Mouse (Mus musculus): ENCODE data around the gene Gm10282. TPM values are rescaled to one million over a fixed set of nuclear protein-coding genes. Genes with fewer than 3 reads are reported as not detected.

The Gm10282 gene
- total RNA-seq, 2 experiments from 2014 or later, result 6.3 to 10.8 TPM

DNA sequence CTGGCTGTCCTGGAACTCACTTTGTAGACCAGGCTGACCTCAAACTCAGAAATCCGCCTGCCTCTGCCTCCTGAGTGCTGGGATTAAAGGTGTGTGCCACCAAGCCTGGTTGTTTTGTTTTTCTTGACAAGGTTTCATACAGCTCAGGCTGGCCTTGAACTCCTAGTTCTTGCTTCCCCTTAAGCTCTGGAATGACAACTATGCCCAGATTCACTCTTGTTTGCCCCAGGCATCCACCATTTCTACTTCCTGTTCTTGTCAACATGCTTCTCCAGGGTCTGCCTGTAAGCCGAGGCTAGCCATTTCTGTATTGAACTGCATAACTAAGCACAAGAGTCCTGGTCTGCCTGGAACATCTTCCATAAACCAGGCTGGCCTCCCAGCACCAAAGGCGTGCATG is 24.1 kb upstream of the Gm10282 start:
- DNase-seq (ENCODE audit: extremely low spot score in 1 of 2, low spot score in 2 of 2), result no peak
- intact Hi-C loops (cut with DNase I), result no loop called here

DNA sequence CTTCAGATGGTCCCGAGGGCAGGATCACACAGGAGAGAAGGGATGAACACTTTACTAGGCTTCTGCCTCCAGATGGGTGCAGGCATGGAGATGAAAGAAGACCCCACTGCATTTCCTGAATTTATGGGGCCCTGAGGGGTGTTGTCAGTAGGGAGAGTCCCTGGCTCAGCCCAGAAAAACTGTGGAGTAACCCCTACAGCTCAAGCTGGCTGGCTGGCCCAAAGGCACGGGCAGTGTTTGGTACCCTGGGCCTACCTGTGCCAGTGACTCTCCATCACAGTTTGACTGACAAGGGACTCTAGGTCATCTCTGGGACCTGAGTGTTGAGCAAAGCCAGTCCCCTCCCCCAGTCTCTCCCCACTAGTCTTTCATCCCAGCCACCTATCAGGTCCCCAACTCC is 19.6 kb upstream of the Gm10282 start:
- no peak for DNase-seq (ENCODE audit: extremely low spot score in 1 of 2, low spot score in 2 of 2)
- intact Hi-C loops (cut with DNase I), result no loop called here

DNA sequence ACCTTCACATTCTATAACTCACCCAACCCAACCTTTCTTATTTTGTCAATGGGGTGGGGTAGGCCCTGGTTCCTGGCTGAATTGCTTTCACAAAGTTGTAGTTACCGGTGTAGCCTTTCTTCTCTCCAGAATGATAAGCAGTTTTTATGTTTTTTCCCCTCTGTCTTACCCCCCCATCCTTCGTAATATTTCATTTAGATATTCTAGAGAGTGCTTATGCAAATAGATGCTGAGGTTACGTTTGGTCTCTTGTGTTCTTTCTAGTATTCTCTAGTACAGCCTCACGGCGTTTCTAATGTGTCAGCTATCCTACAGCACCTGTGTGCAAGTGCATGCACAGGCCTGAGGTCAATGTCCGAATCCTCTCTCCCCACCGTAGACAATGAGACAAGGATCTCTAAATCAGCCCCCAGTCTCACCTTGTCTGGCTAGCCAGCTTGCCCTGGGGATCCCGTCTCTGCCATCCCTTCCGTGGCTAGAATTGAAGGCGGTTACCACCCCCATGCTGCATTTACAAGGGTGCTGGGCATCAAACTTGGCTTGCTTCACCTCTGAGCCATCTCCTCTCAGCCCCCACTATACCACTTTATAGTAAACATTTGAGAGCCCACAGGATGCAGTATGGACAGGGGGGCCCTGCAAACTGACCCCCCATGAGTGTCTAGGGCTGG is 19.1 kb upstream of the Gm10282 start:
- intact Hi-C loops (cut with DNase I), result no loop called here
- DNase-seq (ENCODE audit: extremely low spot score in 1 of 2, low spot score in 2 of 2), result no peak

- intact Hi-C loops (cut with DNase I), result no loop called here
- no peak for DNase-seq (ENCODE audit: extremely low spot score in 1 of 2, low spot score in 2 of 2)
These were observed 18.2 kb upstream of the Gm10282 start for GRCm38 (mm10) chr8:72323131-72323725.

DNA sequence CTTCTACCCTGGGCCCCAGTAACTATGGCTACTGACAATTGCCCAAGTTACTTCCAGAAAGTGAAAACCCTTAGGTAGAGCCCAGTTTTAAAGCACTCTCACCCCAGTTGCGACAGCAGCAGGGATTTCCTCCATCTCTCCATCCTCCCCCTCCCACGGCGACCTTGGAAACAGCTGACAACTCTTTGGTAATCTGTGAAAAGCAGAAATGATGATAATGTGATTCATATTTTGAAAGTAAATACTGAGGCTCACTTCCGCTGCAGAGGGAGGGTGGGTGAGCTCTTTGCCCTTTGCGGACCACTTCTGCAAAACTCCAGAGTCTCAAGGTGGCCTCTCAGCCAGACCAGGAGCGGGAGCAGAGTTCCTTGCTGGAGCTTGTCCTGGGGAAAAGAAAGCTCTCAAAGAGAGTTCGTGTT is 17.4 kb upstream of the Gm10282 start:
- no peak for DNase-seq (ENCODE audit: extremely low spot score in 1 of 2, low spot score in 2 of 2)
- intact Hi-C loops (cut with DNase I), result no loop called here

DNA sequence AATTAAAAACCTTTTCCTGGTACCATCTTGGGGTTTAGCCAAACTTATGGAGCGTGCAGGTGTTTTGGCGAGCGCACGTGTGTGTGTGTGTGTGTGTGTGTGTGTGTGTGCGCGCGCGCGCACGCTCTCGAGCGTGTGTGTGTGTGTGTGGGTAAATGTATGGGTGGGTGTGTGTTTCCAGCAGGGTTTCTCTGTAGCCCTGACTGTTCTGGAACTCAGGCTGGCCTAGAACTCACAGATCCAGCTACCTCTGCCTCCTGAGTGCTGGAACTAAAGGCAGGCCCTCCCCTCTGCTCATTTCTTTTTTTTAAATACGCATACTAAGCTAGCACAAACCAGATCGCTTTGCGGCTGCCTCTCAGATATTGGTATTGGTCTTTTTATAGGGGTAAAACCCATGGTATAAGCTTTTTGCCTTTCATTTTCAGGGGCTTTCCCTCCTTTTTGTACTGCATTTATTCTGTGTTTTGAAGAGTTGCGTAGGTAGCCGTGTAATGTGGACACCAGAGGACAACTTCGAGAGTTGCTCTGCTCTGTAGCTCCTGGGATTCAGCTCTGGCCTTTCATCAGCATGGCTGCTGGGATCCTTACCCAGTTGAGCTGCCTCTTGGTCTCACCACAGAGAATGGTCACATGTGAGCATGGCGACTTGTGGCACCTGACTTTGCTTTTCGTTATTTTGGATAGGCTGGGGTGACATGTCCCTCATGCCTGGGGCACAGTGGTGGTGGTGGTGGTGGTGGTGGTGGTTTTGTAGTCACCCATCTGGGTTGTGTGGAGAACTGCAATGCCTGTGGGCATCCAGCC is 16.8 kb upstream of the Gm10282 start:
- intact Hi-C loops (cut with DNase I), result no loop called here
- no peak for DNase-seq (ENCODE audit: extremely low spot score in 1 of 2, low spot score in 2 of 2)

DNA sequence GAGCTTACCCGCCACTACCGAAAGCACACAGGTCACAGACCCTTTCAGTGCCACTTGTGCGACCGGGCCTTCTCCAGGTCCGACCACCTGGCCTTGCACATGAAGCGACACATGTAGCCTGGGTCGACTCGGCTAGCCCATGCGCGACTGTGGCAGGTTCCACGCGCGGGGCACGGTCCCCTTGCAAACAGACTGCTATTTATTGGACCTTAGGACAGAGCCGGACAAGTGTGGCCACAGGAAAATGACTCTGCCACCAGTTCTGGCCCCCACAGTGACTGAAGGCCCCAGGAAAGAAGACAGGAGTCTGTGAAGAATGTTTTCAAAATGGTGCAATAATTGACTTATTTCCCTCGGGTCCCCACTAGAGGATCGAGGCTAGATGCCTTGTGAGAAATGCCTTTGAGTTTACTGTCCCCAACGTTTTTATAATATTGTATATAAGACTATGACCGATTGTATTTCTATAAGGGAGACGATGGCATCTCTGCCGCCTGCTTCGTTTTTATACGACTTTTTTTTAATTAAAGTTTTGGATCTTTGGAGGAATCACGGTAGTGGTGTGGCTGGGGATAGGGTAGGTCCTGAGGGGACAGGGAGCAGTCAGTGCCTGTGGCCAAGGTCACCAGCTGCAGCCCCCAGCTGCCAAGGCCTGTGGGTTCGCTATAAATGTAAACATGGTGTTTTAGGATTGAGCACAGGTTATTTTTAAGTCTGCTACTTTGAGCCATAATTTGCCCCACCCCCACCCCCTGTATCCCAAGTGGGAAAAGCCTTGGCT is 15.9 kb upstream of the Gm10282 start:
- intact Hi-C loops (cut with DNase I), result no loop called here
- no peak for DNase-seq (ENCODE audit: extremely low spot score in 1 of 2, low spot score in 2 of 2)

DNA sequence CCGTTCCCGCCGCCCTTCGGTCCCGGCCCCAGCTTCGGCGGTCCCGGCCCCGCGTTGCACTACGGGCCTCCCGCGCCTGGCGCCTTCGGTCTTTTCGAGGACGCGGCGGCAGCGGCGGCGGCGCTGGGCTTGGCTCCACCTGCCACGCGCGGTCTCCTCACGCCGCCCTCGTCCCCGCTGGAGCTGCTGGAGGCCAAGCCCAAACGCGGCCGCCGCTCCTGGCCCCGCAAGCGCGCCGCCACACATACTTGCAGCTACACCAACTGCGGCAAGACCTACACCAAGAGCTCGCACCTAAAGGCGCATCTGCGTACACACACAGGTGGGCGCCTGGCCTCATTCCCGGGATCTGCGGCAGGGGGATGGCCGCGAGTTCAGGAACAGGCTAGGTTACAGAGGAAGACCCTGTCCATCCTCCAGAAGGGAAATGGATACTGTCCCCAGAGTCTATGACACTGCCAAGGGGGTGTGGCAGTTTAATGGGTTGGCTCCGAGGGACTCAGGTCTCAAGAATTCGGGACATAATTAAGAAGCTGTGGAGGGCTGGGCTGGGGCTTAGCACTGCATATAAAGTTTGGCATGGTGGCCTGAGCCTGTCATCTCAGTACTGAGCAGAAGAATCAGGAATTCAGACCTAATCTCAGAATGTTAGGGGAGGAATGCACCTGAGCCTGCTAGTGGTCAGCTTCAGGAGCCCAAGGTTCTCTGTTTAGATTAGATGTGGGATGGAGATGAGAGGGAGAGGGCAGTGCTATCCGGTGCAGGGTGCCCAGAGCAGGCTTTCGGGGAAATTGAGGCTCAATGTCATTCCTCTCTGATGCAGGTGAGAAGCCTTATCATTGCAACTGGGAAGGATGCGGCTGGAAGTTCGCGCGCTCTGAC is 15.1 kb upstream of the Gm10282 start:
- intact Hi-C loops (cut with DNase I), result no loop called here

GRCm38 (mm10) chr8:72319397-72319796 is 14.3 kb upstream of the Gm10282 start:
- intact Hi-C loops (cut with DNase I), result no loop called here
- peak; percentile 17 to 58 for DNase-seq (ENCODE audit: extremely low spot score in 1 of 2, low spot score in 2 of 2)

More for the DNA sequence above, 15.1 kb upstream of the Gm10282 start:
- DNase-seq (ENCODE audit: extremely low spot score in 1 of 2, low spot score in 2 of 2), result peak in 1 of 2 experiments; percentile 50

- intact Hi-C loops (cut with DNase I), result no loop called here
- peak; percentile 92 to 98 for DNase-seq (ENCODE audit: extremely low spot score in 1 of 2, low spot score in 2 of 2)
These were observed 13.8 kb upstream of the Gm10282 start, which contains the start of gene Klf2 for GRCm38 (mm10) chr8:72318801-72319322. Gene Klf2 (plus strand): TSS chr8:72319033.

DNA sequence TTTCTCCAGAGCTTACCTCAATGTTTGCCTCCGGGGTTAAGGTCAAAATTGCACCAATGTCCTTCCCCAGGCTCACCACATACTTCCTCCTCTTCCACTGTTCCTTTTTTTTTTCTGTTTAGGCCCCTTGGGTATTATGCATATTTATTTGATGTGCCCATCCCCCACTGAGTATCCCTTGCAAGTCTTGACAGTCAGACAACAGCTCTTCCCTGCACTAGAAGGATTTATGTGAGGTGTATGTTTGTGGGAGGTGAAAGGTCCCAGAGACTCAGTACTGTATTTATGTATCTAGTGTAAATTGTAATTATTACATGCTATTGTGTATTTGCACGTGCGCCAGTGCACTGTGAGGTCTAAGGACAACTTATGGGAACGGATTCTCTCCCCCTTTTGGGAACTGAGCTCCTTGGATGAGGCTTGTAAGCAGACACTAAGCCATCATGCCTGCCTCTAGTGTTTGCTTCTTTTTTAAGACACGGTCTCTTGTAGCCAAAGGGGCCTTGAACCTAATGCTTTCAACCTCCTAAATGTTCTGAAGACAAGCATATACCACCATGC is 12.8 kb upstream of the Gm10282 start:
- intact Hi-C loops (cut with DNase I), result no loop called here

GRCm38 (mm10) chr8:72316053-72316695 is 11.1 kb upstream of the Gm10282 start:
- intact Hi-C loops (cut with DNase I), result no loop called here
- no peak for DNase-seq (ENCODE audit: extremely low spot score in 1 of 2, low spot score in 2 of 2)

More for the DNA sequence above, 12.8 kb upstream of the Gm10282 start:
- no peak for DNase-seq (ENCODE audit: extremely low spot score in 1 of 2, low spot score in 2 of 2)

GRCm38 (mm10) chr8:72312926-72313518 is 8.0 kb upstream of the Gm10282 start:
- intact Hi-C loops (cut with DNase I), result no loop called here
- no peak for DNase-seq (ENCODE audit: extremely low spot score in 1 of 2, low spot score in 2 of 2)

GRCm38 (mm10) chr8:72310849-72311506 is 5.9 kb upstream of the Gm10282 start:
- DNase-seq (ENCODE audit: extremely low spot score in 1 of 2, low spot score in 2 of 2), result peak; percentile 35 to 79
- intact Hi-C loops (cut with DNase I), result no loop called here

GRCm38 (mm10) chr8:72308276-72308675 is 3.2 kb upstream of the Gm10282 start:
- peak in 1 of 2 experiments; percentile 58 for DNase-seq (ENCODE audit: extremely low spot score in 1 of 2, low spot score in 2 of 2)
- intact Hi-C loops (cut with DNase I), result no loop called here

DNA sequence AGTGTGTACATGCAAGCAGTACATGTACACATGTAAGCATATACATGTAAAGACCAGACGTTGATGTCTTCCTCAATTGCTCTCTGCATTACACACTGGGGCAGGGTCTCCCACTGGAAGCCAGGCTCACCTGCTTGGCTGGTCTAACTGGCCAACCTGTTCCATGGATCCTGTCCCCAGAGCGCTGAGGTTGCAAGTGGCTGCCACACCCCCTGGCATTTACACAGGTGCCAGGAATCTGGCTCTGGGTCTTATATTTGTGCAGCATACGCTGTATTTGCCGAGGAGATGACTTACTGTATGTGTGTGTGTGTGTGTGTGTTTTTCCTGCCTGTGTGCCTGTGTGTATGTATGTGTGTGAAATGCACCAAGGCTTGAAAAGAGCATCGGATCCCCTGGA is 1.9 kb upstream of the Gm10282 start:
- DNase-seq (ENCODE audit: extremely low spot score in 1 of 2, low spot score in 2 of 2), result no peak
- intact Hi-C loops (cut with DNase I), result no loop called here

Measured in left cerebral cortex, postnatal 10 days (tissue).